Mouse (Mus musculus) intestine, embryonic 16.5 days (tissue): ENCODE measurements around the gene Ywhaq. TPM values are rescaled to one million over a fixed set of nuclear protein-coding genes. Genes with fewer than 3 reads are reported as not detected.

ENCODE experiments used
- ATAC-seq: fragments of 200-750 bp; cut with Nextera tagmentation; 2 replicates; pipeline ENCODE4 v1.8.0; 2017; ENCODE audit warnings: moderate TSS enrichment, moderate library complexity
- H3K27ac ChIP-seq: fragments of 300-500 bp; sonication (generic); 2 replicates; pipeline ENCODE4 v1.5.1; 2014; ENCODE audit warnings: mild to moderate bottlenecking, low read length
- H3K27me3 ChIP-seq: fragments of 300-500 bp; sonication (generic); replicated peaks from 2 replicates; pipeline ENCODE4 v1.6.1; 2014; ENCODE audit warnings: low read length, control low read depth, mixed read lengths; ENCODE audit not compliant: control insufficient read depth, insufficient read depth
- H3K36me3 ChIP-seq: fragments of 300-500 bp; sonication (generic); 2 replicates; pipeline ENCODE4 v1.6.1; 2014; ENCODE audit warnings: low read length, control low read depth; ENCODE audit not compliant: control insufficient read depth, insufficient read depth
- H3K4me1 ChIP-seq: fragments of 300-500 bp; sonication (generic); 2 replicates; pipeline ENCODE4 v1.6.1; 2014; ENCODE audit warnings: low read length, control low read depth, mixed read lengths; ENCODE audit not compliant: control insufficient read depth, insufficient read depth
- H3K4me2 ChIP-seq: fragments of 300-500 bp; sonication (generic); 2 replicates; pipeline ENCODE4 v1.6.1; 2014; ENCODE audit warnings: low read depth, low read length, control low read depth
- H3K4me3 ChIP-seq: fragments of 300-500 bp; sonication (generic); 2 replicates; pipeline ENCODE4 v1.5.1; 2014; ENCODE audit warnings: mild to moderate bottlenecking, low read length
- H3K9ac ChIP-seq: fragments of 300-500 bp; sonication (generic); 2 replicates; pipeline ENCODE4 v1.6.1; 2014; ENCODE audit warnings: low read depth, low read length
- H3K9me3 ChIP-seq: fragments of 300-500 bp; sonication (generic); 2 replicates; pipeline ENCODE4 v1.6.1; 2016; ENCODE audit warnings: low read length, control low read depth; ENCODE audit not compliant: control insufficient read depth
- WGBS: fragments of 180-500 bp; shearing (Covaris S2); extraction: QIAGEN DNeasy Blood & Tissue Kit; methylation state at CpG from one replicate; pipeline ENCODE4 v1.1.7; 2014; 5-methylcytosine and 5-hydroxymethylcytosine counted together
- polyA plus RNA-seq: library from polyadenylated mRNA; unstranded; fragments of >200 nt; fragmentation: Nextera tagmentation; extraction: Ambion mirVana; gene quantifications from 2 replicates; pipeline ENCODE4 v1.2.1, GENCODE M21; 2015

Ywhaq gene
- polyA plus RNA-seq = 497 and 562 TPM in 2 replicates

- peak within 1 kb of the TSS; percentile 72 for H3K4me2 ChIP-seq
- H3K27me3 ChIP-seq = no peaks in the 10 kb centered on the region
- H3K4me1 ChIP-seq = peaks cover 20% of the 10 kb centered on the region
- H3K36me3 ChIP-seq = peaks cover 10% of the 10 kb centered on the region
- H3K9ac ChIP-seq = peak within 1 kb of the TSS; percentile 96
- ATAC-seq = peak; percentile 99
- under 1% methylated on average over 101 of the region's 103 CpGs for WGBS
- no peaks in the 10 kb centered on the region for H3K9me3 ChIP-seq
- H3K27ac ChIP-seq = peak within 1 kb of the TSS; percentile 100
- H3K4me3 ChIP-seq = peak within 1 kb of the TSS; percentile 89
Measured at GRCm38 (mm10) chr12:21417100-21418070, at the start of gene Ywhaq. Ywhaq (minus strand) TSS chr12:21417637.

DNA sequence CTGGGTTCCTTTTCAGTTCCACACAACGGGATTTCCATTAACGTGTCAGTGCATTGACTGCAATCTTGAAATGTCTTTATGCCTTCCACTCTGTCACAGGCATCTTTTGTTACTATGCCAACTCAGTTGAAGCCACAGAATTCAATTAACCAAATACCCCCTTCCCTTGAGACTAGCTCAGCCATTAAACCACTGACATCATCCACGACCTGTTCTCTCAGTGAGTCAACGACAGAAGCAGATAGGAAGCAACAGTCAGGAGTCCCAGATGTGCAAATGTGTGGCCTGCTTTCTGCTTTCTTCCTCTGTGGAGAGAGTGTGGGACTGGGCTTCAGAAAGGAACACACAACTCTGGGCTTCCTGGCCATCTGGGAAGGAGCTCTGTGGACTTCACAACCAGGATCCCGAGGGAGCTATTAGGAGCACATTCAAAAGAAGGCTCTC, 46.0 kb upstream of the Ywhaq start:
- Histone ChIP-seq H3K36me3 (no peaks in the 10 kb centered on the region), H3K9me3 (no peaks in the 10 kb centered on the region), H3K9ac (no peak overlapping the region), H3K4me2 (no peak overlapping the region), H3K27ac (no peak overlapping the region), H3K27me3 (no peaks in the 10 kb centered on the region), H3K4me3 (no peak overlapping the region), H3K4me1 (no peaks in the 10 kb centered on the region)
- 48% methylated on average over 5 of the region's 5 CpGs for WGBS
- ATAC-seq = no peak

DNA sequence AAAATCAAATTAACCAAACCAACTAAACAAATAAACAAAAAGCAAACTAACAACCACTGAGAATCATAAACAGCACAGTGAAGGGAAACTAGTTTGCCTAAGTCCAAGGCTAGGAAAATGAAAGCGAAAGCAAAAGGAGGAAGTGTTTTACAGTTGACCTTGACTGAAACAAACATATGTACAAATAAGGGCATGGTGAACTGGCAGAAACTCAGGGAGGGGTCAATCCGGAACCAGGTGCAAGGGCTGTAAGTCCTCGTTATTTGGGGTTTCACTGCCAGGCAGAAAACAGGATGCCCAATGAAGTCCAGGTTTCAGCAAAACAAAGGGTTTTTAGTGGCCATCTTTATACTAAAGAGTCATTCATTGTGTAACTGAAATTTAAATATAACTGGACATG, 45.2 kb upstream of the Ywhaq start:
- no peaks in the 10 kb centered on the region for H3K9me3 ChIP-seq
- H3K27me3 ChIP-seq = no peaks in the 10 kb centered on the region
- no peak overlapping the region for H3K4me2 ChIP-seq
- no peak overlapping the region for H3K9ac ChIP-seq
- no peak for ATAC-seq
- H3K4me3 ChIP-seq = no peak overlapping the region
- 69% methylated on average over 3 of the region's 3 CpGs for WGBS
- no peaks in the 10 kb centered on the region for H3K36me3 ChIP-seq
- H3K27ac ChIP-seq = no peak overlapping the region
- H3K4me1 ChIP-seq = no peaks in the 10 kb centered on the region

- Histone ChIP-seq H3K9me3 (no peaks in the 10 kb centered on the region), H3K9ac (no peak overlapping the region), H3K4me2 (no peak overlapping the region), H3K27ac (no peak overlapping the region), H3K27me3 (no peaks in the 10 kb centered on the region), H3K36me3 (no peaks in the 10 kb centered on the region), H3K4me3 (no peak overlapping the region), H3K4me1 (no peaks in the 10 kb centered on the region)
- ATAC-seq = no peak
- WGBS = 82% methylated on average over 4 of the region's 4 CpGs
Measured at GRCm38 (mm10) chr12:21459681-21460080, 42.2 kb upstream of the Ywhaq start.

DNA sequence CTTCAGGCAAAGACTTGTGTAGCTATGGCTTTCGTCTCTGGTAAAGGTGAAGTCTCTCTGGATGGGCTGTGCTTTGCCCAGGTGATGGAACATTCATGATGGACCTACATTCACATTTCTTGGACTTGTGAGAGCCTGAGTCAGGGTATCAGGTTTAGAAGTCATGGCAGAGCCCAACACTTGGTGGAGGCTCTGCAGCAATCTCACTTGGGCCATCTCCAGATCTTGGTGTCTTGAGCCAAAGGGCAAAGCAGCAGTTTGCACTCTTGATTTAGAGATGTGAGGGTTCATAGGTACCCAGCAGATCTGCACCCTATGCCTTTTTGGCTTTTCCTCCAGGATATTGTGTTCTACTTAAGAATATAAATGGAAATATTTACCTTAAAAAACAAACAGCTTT, 38.6 kb upstream of the Ywhaq start:
- ATAC-seq = no peak
- Histone ChIP-seq H3K9ac (no peak overlapping the region), H3K27me3 (no peaks in the 10 kb centered on the region), H3K4me2 (no peak overlapping the region), H3K4me1 (no peaks in the 10 kb centered on the region), H3K27ac (no peak overlapping the region), H3K4me3 (no peak overlapping the region), H3K9me3 (no peaks in the 10 kb centered on the region), H3K36me3 (no peaks in the 10 kb centered on the region)
- 93% methylated on average over 1 of the region's 1 CpGs for WGBS

GRCm38 (mm10) chr12:21451752-21452151, 34.3 kb upstream of the Ywhaq start:
- H3K27me3 ChIP-seq = no peaks in the 10 kb centered on the region
- no peaks in the 10 kb centered on the region for H3K9me3 ChIP-seq
- H3K4me1 ChIP-seq = 0 out of 2 replicates have a peak, but pooled peaks cover 3% of the 10 kb centered on the region
- H3K4me2 ChIP-seq = no peak overlapping the region
- no peak overlapping the region for H3K4me3 ChIP-seq
- H3K36me3 ChIP-seq = no peaks in the 10 kb centered on the region
- no peak for ATAC-seq
- H3K9ac ChIP-seq = no peak overlapping the region
- WGBS = 25% methylated on average over 1 of the region's 1 CpGs
- H3K27ac ChIP-seq = no peak overlapping the region

DNA sequence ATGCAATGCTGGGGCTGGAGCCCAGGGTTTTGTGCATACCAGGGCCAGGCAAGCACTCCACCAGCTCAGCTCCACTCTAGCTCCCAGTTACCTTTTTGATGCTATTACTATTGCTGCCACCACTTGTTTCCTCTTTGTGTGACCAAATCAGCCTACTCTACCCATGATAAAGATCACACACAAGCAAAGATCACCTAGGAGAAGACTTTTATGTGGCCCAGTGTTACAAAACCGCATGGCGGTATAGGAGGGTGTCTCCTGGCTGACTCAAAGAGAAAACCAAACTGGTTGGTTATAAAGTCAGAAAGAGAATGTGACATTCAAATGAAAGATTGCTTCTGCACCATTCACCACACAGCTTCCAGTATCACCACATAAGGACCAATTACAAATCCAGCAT, 33.9 kb upstream of the Ywhaq start:
- no peak overlapping the region for H3K4me2 ChIP-seq
- H3K4me1 ChIP-seq = 0 out of 2 replicates have a peak, but pooled peaks cover 3% of the 10 kb centered on the region
- H3K9ac ChIP-seq = no peak overlapping the region
- H3K27me3 ChIP-seq = no peaks in the 10 kb centered on the region
- H3K9me3 ChIP-seq = no peaks in the 10 kb centered on the region
- ATAC-seq = no peak
- no peak overlapping the region for H3K27ac ChIP-seq
- H3K36me3 ChIP-seq = no peaks in the 10 kb centered on the region
- WGBS = 91% methylated on average over 2 of the region's 2 CpGs
- no peak overlapping the region for H3K4me3 ChIP-seq

GRCm38 (mm10) chr12:21443783-21444182, 26.3 kb upstream of the Ywhaq start:
- no peak for ATAC-seq
- no peak overlapping the region for H3K4me3 ChIP-seq
- WGBS = 87% methylated on average over 3 of the region's 3 CpGs
- H3K27me3 ChIP-seq = no peaks in the 10 kb centered on the region
- no peak overlapping the region for H3K9ac ChIP-seq
- H3K36me3 ChIP-seq = no peaks in the 10 kb centered on the region
- no peak overlapping the region for H3K27ac ChIP-seq
- H3K4me2 ChIP-seq = no peak overlapping the region
- no peaks in the 10 kb centered on the region for H3K9me3 ChIP-seq
- 0 out of 2 replicates have a peak, but pooled peaks cover 3% of the 10 kb centered on the region for H3K4me1 ChIP-seq

GRCm38 (mm10) chr12:21441870-21442269, 24.4 kb upstream of the Ywhaq start:
- Histone ChIP-seq H3K4me2 (no peak overlapping the region), H3K27ac (no peak overlapping the region), H3K27me3 (no peaks in the 10 kb centered on the region), H3K4me1 (no peaks in the 10 kb centered on the region), H3K9me3 (no peaks in the 10 kb centered on the region), H3K9ac (no peak overlapping the region), H3K36me3 (no peaks in the 10 kb centered on the region), H3K4me3 (no peak overlapping the region)
- ATAC-seq = no peak
- 94% methylated on average over 1 of the region's 1 CpGs for WGBS
